Mouse (Mus musculus) NIH3T3 (cell line): ENCODE data around the gene Bptf.
A peak's percentile ranks its signal among the peaks of the same experiment; 100 is the strongest.
"Not testable (repeated sequence)": the region's sequence is repeated elsewhere in the genome, so short reads cannot be mapped to it uniquely, and the experiment has no call there.

ENCODE experiments used
- DNase-seq: peaks from one replicate; pipeline ENCODE4 v3.0.0-alpha.2; 2012; ENCODE audit warnings: low read depth

The Bptf gene

GRCm38 (mm10) chr11:107054870-107055269, 77.1 kb downstream of the Bptf start:
- DNase-seq, result no peak

DNA sequence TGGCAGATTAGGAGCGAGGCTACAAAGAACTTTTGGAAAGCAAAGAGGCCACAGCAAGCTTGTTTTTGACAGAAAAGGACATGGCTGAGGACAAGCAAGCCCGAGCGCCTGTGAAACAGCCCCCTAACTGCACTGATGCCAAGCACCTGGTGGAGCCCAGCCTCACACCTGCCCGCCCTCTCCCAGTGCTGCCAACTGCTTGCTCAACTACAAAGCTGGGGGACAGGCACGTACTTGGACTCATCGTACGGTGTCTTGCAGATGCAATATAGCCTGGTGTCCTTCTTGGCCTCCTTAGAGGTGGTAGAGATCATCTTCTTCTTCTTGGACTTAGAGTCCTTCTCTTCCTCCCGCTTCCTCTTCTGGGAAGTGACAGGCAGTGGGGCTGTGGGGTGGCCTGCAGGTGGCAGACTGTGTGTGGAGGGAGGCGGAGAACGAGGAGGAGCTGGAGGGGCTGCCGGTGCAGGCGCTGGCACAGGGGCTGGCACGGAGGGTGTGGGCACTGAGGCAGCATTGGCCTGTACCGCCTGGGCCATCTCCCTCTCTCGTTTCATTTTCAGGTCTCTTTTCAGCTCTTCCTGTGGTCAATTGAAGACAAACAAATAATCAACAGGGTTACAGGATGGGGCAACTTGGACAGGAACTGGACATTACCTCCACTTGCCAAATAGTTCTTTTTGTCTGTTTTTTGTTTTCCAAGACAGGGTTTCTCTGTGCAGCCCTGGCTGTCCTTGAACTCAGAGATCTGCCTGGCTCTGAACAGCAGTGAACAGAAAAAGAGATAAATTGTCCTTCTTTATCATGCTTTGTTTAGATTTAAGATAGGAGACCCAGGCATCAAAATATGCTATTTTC, 84.9 kb downstream of the Bptf start:
- DNase-seq, result no peak

DNA sequence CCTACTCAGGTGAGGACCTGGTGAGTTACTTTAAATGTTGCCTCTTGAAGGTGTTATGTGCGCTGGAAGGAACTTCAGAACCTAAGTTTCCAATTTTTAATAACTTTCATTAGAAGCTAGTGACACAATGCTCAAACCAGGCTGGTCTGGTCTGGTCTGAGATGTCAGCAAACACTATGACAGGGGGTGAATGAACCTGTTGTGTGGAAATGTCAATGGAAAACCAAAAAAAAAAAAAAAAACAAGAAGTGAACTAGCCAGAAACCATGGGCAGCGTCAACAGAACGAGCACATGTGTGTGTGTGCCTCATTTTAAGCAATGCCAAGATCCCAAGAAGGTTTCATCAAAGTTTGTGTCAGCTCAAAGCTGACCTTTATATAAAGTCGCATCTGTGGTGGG, 86.4 kb downstream of the Bptf start:
- DNase-seq, result no peak

GRCm38 (mm10) chr11:107044321-107044720, 87.6 kb downstream of the Bptf start:
- DNase-seq, result peak; percentile 89

DNA sequence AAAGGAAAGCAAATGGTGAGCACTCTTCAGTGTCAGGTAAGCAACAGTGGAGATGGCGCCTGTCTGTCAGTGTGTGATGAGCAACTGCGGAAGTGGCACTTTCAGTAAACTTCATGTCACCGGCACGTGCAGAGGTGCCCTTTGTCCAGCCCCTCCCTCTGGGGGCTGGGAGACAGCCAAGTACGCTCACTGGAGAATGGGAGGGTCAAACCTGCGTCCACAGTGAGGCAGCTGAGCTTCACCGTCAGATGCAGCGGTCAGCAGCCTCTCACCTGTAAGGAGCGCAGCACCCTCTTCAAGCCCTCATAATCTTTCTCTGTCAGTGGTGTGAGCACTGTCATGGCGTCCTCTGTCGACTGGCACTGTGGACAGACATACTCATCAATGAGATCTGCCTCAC, 88.6 kb downstream of the Bptf start:
- no peak for DNase-seq

DNA sequence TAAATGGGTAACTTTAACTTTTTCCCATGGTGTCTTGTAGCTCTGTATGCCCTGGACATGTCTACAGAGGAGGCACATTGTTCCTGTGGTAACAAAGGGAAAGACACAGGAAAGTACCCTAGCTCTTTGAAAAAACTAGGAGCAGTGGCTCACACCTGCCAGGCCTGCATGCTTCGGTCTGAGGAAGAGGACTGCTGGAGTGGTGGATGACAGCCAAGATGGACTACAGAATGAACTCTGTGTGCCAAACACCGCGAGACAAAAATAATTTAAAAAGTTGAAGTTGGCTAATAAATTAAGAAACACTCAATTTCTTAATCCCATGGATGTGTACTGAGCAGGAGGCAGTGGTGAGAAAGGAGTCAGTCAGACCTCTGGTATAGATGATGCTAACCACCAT, 90.5 kb downstream of the Bptf start:
- DNase-seq, result no peak

DNA sequence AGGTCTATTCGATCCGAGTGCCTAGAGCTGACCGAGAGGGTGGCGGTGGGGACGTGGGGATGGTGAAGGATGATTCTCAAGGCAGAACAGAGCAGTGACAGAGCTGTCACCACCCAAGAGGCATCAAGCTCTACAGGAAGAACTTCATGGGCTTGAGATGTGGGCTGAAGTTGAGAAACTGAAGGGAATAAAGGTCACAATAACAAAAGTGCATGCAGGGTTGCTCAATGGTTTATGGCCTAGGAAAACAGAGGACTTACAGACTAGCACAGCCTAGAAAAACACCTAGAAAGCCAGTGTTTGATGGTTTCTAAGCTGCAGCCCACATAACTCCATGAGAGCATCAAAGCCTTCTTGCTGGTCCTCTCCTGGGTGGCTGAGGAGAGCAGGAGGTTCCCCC, 92.5 kb downstream of the Bptf start:
- no peak for DNase-seq

DNA sequence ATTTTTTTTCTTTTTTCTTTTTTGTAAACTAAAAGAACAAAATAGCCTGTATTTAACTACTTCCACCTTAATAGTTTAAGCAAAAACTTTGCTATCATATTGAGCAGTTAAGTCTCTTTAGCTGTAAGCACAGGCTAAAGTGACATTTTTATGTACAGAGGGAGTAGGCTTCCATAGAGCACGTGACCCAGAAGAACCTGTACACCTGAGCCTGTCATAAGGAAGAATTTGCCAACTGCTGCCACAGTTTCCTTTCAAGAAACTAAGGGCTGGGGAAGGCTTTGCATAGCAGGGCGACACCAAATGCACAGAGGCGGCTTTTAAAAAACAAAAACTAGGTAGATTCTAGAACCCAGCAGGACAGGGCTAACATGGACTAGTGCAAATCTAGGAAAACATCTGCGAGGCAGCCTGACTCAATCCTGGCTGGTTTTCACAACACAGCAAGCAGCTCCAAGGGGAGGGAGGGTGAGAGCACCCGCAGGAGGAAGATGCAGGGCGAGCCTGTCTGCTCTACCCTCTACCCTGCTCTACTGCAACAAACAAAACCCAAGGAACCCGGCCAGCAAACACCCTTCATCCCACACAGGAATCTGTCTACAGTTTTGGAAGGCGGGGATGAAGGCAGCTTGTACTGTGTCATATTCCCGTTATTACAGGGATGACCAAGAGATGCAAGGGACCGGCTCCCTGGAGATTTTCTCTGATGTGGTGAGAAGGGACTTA, 97.7 kb downstream of the Bptf start:
- DNase-seq, result no peak

GRCm38 (mm10) chr11:107031635-107032034, 100.3 kb downstream of the Bptf start:
- no peak for DNase-seq

DNA sequence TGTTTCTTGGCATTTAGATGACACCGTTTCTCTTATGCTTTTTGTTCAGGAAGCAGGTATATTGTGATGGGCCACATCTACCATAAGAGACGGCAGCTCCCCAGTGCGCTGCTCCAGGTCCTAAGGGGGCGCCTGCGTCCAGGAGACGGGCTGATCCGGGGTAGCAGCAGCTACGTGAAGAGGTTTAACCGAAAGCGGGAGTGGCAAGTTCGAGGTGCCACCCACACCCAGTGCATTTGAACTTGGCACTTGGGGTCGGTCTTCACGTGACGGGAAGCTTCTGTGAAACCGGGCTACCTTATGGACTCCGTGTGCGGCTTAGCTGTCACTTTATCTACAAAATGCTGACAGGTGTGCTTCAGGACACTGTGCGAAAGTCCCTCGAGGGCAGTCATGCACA, 102.4 kb downstream of the Bptf start:
- DNase-seq, result no peak

DNA sequence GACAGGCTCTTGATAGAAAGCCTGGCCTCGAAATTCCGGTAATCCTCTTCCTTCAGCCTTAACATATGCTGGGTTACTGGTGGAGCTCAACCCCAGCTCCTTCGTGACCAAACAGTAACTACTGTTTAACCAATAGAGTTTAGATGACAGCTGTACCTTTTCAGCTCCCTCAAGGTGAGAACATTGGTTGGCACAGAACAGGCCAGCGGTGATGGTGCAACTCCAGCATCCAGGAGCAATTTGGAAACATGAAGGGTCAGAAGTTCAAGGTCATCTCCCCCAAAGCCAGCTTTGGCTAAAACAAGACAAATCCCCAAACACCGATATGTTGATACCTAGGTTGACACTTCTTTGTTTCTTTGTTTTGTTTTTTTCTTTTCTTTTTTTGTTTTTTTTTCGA, 103.2 kb downstream of the Bptf start:
- no peak for DNase-seq

DNA sequence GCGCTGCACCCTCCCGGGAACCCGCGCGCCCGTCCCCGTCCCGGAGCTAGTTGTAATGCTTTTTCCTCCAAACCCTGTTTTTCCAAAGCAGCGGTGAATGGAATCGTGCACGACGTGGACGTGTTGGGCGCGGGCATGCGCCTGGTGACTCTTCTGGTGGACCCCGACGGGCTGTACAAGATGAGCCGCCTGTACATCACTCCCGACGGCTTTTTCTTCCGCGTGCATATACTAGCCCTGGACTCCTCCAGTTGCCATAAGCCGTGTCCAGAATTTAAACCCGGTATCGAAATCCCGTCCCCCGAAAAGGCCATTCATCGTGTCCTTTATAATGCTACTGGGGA, 103.7 kb downstream of the Bptf start:
- no peak for DNase-seq

GRCm38 (mm10) chr11:107027431-107028274, 104.3 kb downstream of the Bptf start:
- peak; percentile 95 for DNase-seq

GRCm38 (mm10) chr11:107026554-107027430, 105.1 kb downstream of the Bptf start:
- peak; percentile 53 for DNase-seq

DNA sequence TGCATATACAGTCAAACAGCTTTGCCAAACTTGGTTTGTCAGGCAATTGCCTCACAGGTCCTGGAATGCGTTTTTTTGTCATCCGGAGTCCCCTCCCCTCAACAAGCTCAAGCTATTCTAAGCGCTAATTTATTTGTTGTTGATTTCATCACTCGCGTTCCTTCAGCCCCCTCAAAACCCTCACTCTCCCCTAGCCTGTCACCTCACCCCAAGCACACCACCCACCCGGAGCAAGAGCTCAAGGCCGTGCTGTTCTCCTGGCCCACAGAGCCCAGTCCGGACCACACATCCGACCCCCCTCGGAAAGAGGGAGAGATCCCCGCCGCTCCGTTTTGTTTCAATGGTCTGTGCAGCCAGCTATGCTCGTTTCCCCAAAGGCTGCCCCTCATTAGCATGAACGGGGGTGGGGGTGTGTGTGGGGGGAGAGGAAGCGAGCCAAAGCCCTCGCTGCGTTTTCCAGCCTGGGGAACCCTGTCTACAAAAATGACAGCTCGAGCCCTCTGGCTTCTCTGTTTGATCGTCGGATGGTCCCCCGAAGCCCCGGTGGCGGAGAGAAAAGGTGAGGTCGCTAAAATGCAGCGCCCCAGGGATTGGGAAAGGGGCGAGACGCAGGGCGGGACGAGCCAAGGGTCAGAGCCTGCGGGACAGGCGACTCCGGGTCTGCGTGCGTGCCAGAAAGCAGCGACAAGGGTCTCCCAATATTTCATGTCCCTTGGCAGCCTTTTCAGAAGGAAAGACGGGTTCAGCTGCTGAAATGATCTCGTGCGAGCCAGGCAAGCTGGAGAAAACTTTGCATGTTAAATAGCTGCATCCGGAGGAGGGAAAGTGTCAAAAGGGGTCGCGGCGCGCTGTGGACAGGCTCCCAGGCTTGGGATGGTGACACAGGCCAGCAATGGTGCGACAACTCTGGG, 106.3 kb downstream of the Bptf start, which contains the start of gene 1810010H24Rik:
Gene 1810010H24Rik, plus strand, starts transcription at position 271 of the 911 bp plus-strand sequence.
- DNase-seq, result peak; percentile 54

DNA sequence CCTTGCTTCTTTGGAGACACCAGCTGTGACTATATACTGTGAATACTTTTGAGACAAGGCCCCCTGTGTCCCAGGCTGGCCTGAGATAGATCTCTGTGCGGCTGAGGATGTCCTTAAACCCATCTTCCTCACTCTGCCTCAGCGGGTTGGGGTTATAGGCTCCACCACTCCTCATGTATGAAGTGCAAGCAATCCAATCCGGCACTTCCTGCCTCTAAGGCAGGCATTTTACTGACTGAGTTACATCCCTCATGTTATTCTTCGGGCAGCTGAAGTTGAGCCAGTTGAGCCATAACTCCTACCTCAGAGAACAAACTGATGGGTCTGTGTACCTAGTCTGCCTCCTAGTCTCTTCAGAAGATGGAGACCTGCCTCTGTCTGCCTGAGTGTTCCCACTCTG, 107.5 kb downstream of the Bptf start:
- DNase-seq, result no peak

DNA sequence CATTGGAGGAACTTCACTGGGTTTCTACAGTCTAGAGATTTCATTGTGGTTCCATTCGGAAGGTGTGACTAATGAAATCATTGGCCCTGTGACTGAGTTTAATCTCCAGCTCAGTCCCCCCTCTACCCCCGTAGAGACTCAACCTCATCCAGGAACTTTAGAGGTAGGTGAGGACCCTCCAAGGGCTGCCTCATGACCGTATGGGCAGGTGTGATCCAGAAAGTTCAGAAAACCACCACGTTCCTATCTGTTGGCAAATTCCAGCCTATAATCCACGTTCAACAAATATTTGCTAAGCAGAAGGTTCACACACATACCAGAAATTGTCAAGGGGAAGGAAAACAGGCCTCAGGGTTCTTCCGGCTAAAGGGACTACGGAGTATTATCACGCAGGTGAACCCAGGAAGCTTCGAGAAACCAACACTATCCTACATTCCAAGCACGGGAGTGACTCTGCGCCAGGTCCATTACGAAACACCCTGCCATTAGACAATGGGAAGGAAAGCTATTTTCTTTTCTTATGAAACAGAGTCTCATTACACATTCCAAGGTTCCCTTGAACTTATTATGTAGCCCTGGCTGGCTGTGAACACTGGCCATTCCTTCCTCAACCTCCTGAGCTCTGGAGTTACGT, 109.8 kb downstream of the Bptf start:
- DNase-seq, result no peak

- not testable (repeated sequence) for DNase-seq
These were observed 112.2 kb downstream of the Bptf start for GRCm38 (mm10) chr11:107019722-107020121.

DNA sequence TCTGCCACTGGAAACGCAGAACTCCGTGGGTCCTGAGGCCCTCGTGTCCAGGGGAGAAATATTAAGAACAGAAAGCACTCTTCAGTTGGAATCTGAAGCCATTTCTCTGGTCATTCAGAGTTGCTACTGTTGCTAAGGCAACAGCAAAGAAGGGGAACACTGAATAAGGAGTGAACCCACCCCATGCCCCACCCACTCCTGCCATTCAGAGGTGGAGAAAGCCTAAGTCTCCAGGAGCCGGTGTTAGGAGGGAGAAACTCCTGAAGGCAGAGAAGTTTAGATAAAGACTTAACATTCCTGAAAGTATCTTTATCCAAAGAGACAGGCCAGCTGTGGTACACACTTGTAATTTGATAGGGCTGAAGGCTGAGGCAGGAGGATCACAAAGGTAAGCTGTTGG, 112.6 kb downstream of the Bptf start:
- DNase-seq, result no peak

DNA sequence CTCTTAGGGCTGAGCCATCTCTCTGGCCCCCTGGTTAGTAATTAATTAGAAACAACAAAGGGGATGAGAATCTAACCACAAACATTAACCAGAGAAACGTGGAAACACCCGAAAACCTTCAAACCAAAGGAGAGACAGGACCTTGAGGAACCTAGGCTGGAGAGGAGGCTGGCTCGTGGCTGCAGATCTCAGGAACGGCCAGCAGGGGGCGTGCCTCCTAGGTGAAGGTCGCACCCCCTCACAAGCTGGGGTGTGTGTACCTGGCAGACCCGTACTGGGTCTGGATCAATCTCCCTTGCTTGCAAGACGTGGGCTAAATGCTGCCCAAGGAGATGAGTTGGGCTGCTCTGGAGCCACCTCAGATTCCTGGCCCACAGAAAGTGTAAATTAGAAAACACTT, 113.3 kb downstream of the Bptf start:
- no peak for DNase-seq
